Mouse (Mus musculus) embryonic facial prominence, embryonic 15.5 days (tissue): ENCODE measurements around the gene Ube2u. TPM values are rescaled to one million over a fixed set of nuclear protein-coding genes. Genes with fewer than 3 reads are reported as not detected.

Source experiments
- ATAC-seq: fragments of 200-750 bp; cut with Nextera tagmentation; 2 replicates; pipeline ENCODE4 v1.8.0; 2017; ENCODE audit warnings: low read depth, moderate TSS enrichment; ENCODE audit not compliant: insufficient number of reproducible peaks, low FRiP score, low TSS enrichment
- H3K27ac ChIP-seq: fragments of 300-500 bp; sonication (generic); replicated peaks from 2 replicates; pipeline ENCODE4 v1.5.1; 2015; ENCODE audit warnings: mild to moderate bottlenecking, inconsistent platforms
- H3K27me3 ChIP-seq: fragments of 300-500 bp; sonication (generic); 2 replicates; pipeline ENCODE4 v1.6.1; 2015; ENCODE audit warnings: inconsistent platforms
- H3K36me3 ChIP-seq: fragments of 300-500 bp; sonication (generic); 2 replicates; pipeline ENCODE4 v1.6.1; 2015; ENCODE audit warnings: mild to moderate bottlenecking, inconsistent platforms
- H3K4me1 ChIP-seq: fragments of 300-500 bp; sonication (generic); 2 replicates; pipeline ENCODE4 v1.6.1; 2015; ENCODE audit warnings: inconsistent platforms
- H3K4me2 ChIP-seq: fragments of 300-500 bp; sonication (generic); replicated peaks from 2 replicates; pipeline ENCODE4 v1.6.1; 2015; ENCODE audit warnings: mild to moderate bottlenecking, inconsistent platforms
- H3K4me3 ChIP-seq: fragments of 300-500 bp; sonication (generic); replicated peaks from 2 replicates; pipeline ENCODE4 v1.5.1; 2015; ENCODE audit warnings: mild to moderate bottlenecking, inconsistent platforms
- H3K9ac ChIP-seq: fragments of 300-500 bp; sonication (generic); 2 replicates; pipeline ENCODE4 v1.6.1; 2015; ENCODE audit warnings: inconsistent platforms
- H3K9me3 ChIP-seq: fragments of 300-500 bp; sonication (generic); replicated peaks from 2 replicates; pipeline ENCODE4 v1.6.1; 2016; ENCODE audit warnings: inconsistent platforms
- WGBS: fragments of 180-500 bp; shearing (Covaris S2); methylation state at CpG from one replicate; pipeline ENCODE4 v1.1.7; 2015; 5-methylcytosine and 5-hydroxymethylcytosine counted together
- polyA plus RNA-seq: library from polyadenylated mRNA; unstranded; fragments of >200 nt; fragmentation: Nextera tagmentation; extraction: Ambion mirVana; gene quantifications from 2 replicates; pipeline ENCODE4 v1.2.1, GENCODE M21; 2015

Gene Ube2u
- polyA plus RNA-seq, 1 experiment from 2014 or later = 1.7 TPM

GRCm38 (mm10) chr4:100547905-100548304 is 69.3 kb downstream of the Ube2u start:
- H3K4me2 ChIP-seq = no peak overlapping the region
- WGBS = 66% methylated on average over 4 of the region's 4 CpGs
- H3K4me3 ChIP-seq = no peak overlapping the region
- H3K4me1 ChIP-seq = no peaks in the 10 kb centered on the region
- H3K27ac ChIP-seq = no peak overlapping the region
- H3K36me3 ChIP-seq = no peaks in the 10 kb centered on the region
- H3K27me3 ChIP-seq = no peaks in the 10 kb centered on the region
- H3K9ac ChIP-seq = no peak overlapping the region
- H3K9me3 ChIP-seq = no peaks in the 10 kb centered on the region
- ATAC-seq = no peak

GRCm38 (mm10) chr4:100553296-100553695 is 74.6 kb downstream of the Ube2u start:
- H3K4me1 ChIP-seq = no peaks in the 10 kb centered on the region
- H3K36me3 ChIP-seq = no peaks in the 10 kb centered on the region
- H3K27me3 ChIP-seq = no peaks in the 10 kb centered on the region
- H3K4me3 ChIP-seq = no peak overlapping the region
- 66% methylated on average over 2 of the region's 2 CpGs for WGBS
- no peak for ATAC-seq
- no peak overlapping the region for H3K27ac ChIP-seq
- H3K9ac ChIP-seq = no peak overlapping the region
- H3K9me3 ChIP-seq = no peaks in the 10 kb centered on the region
- no peak overlapping the region for H3K4me2 ChIP-seq

GRCm38 (mm10) chr4:100588236-100589206 is 109.9 kb downstream of the Ube2u start:
- H3K36me3 ChIP-seq = no peaks in the 10 kb centered on the region

GRCm38 (mm10) chr4:100595771-100596170 is 117.1 kb downstream of the Ube2u start:
- H3K9me3 ChIP-seq = no peaks in the 10 kb centered on the region
- H3K9ac ChIP-seq = no peak overlapping the region
- no peak overlapping the region for H3K4me3 ChIP-seq
- H3K36me3 ChIP-seq = no peaks in the 10 kb centered on the region
- H3K27me3 ChIP-seq = no peaks in the 10 kb centered on the region
- no peak overlapping the region for H3K27ac ChIP-seq
- H3K4me1 ChIP-seq = peaks cover 6% of the 10 kb centered on the region; the same call in 1 of the 2 replicates
- WGBS = 94% methylated on average over 4 of the region's 4 CpGs
- no peak overlapping the region for H3K4me2 ChIP-seq
- ATAC-seq = no peak

More at GRCm38 (mm10) chr4:100588236-100589206, 109.9 kb downstream of the Ube2u start:
- 1% methylated on average over 21 of the region's 21 CpGs for WGBS
- Histone ChIP-seq H3K27ac (peak overlapping the region; percentile 78), H3K4me1 (peaks cover 17% of the 10 kb centered on the region), H3K9ac (0 out of 2 replicates have a peak overlapping the region, but pooled peaks have one; percentile 15), H3K4me3 (peak overlapping the region; percentile 38), H3K4me2 (peak overlapping the region; percentile 80), H3K9me3 (no peaks in the 10 kb centered on the region), H3K27me3 (no peaks in the 10 kb centered on the region)
- ATAC-seq = peak; percentile 85

- H3K9me3 ChIP-seq = no peaks in the 10 kb centered on the region
- no peak overlapping the region for H3K4me2 ChIP-seq
- H3K9ac ChIP-seq = no peak overlapping the region
- ATAC-seq = no peak
- H3K27me3 ChIP-seq = no peaks in the 10 kb centered on the region
- peaks cover 6% of the 10 kb centered on the region; the same call in 1 of the 2 replicates for H3K4me1 ChIP-seq
- 52% methylated on average over 5 of the region's 5 CpGs for WGBS
- 0 out of 2 replicates have a peak overlapping the region, but pooled peaks have one; percentile 24 for H3K27ac ChIP-seq
- H3K4me3 ChIP-seq = no peak overlapping the region
- H3K36me3 ChIP-seq = no peaks in the 10 kb centered on the region
These were observed 118.0 kb downstream of the Ube2u start for GRCm38 (mm10) chr4:100596630-100597029.

- ATAC-seq = no peak
- no peaks in the 10 kb centered on the region for H3K36me3 ChIP-seq
- WGBS = 53% methylated on average over 4 of the region's 4 CpGs
These were observed 118.4 kb downstream of the Ube2u start for GRCm38 (mm10) chr4:100597049-100597448.

More at GRCm38 (mm10) chr4:100597049-100597448, 118.4 kb downstream of the Ube2u start:
- H3K4me1 ChIP-seq = peaks cover 6% of the 10 kb centered on the region; the same call in 1 of the 2 replicates
- no peaks in the 10 kb centered on the region for H3K27me3 ChIP-seq
- H3K9ac ChIP-seq = no peak overlapping the region
- H3K4me3 ChIP-seq = no peak overlapping the region
- H3K4me2 ChIP-seq = no peak overlapping the region
- H3K27ac ChIP-seq = 0 out of 2 replicates have a peak overlapping the region, but pooled peaks have one; percentile 24
- H3K9me3 ChIP-seq = no peaks in the 10 kb centered on the region
